ENCODE assay signal across 8 mouse cellular contexts in the genomic region with DNA sequence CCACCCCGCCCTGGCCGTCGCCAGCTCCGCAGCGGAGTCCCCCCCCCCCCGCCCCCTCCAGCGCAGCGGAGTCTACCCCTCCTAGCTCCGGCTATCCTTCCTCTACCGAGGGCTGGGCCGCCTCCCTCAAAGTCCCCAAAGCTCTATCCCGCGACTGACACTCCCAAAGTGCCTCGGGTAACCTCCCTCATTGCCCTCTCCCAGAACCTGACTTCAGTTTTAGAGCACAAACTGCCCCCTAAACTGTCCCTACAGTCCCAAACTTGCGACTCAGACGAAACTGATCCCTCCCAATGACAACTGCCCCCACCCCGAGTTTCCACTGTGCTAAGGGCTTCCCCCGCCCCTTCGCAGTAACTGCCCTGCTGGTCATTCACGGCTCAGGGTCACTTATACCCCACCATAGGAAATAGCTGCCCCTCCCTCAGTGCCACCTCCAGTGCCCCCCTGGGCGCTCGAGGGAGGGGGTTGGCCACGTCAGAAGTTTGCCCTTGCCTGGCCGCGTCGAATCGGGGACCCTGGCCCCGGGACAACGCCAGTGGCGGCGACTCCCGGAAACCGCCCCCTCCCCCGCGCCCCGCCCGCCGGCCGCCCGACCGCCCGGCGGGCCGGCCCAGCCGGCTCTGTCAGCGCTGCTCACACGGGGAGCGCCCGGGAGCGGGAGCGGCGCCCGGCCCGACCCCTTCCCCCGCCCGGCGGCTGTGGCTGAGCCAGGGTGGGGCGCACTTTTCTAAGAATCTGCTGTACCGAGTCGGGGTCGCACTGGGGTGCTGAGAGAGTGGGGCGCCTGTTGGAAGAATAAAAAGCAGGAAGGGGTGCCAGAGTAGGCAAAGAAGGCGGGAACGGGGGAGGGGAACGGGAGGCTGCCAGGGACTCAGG. TPM values are rescaled to one million over a fixed set of nuclear protein-coding genes. Genes with fewer than 3 reads are reported as not detected.
DNase-seq lines count a peak whose midpoint lies in the region; ATAC-seq and TF ChIP-seq lines count a peak whose summit lies in the region.

No protein-coding gene starts in this region.

- no peaks in the 10 kb centered on the region for H3K9me3 ChIP-seq in limb, embryonic 12.5 days
- H3K9me3 ChIP-seq in midbrain, embryonic 12.5 days = no peaks in the 10 kb centered on the region
- H3K9me3 ChIP-seq in stomach, embryonic 15.5 days = no peaks in the 10 kb centered on the region

- peak; percentile 48 for DNase-seq in thymus, adult 2 months
- DNase-seq in thymus, adult 18-20 months = no peak
- peak; percentile 55 to 66 for DNase-seq in cerebellum, postnatal 10 days
- DNase-seq in gastrocnemius, postnatal 36 days = peak; percentile 68 to 80

- 1% methylated on average over 63 of the region's 65 CpGs for WGBS in thymus, adult 2 months
- WGBS in limb, embryonic 12.5 days = under 1% methylated on average over 42 of the region's 65 CpGs
- WGBS in midbrain, embryonic 12.5 days = under 1% methylated on average over 57 of the region's 65 CpGs
- under 1% methylated on average over 57 of the region's 65 CpGs for WGBS in stomach, embryonic 15.5 days

- H3K4me2 ChIP-seq in limb, embryonic 12.5 days = peak overlapping the region; percentile 97
- peak overlapping the region; percentile 99 for H3K4me2 ChIP-seq in midbrain, embryonic 12.5 days (replicated peaks)
- H3K4me2 ChIP-seq in stomach, embryonic 15.5 days = peak overlapping the region; percentile 92

- no peaks in the 10 kb centered on the region for H3K36me3 ChIP-seq in thymus, adult 2 months (ENCODE audit: control insufficient read depth, insufficient read depth, low read length)
- H3K36me3 ChIP-seq in limb, embryonic 12.5 days = peaks cover 29% of the 10 kb centered on the region
- H3K36me3 ChIP-seq in midbrain, embryonic 12.5 days = no peaks in the 10 kb centered on the region
- H3K36me3 ChIP-seq in stomach, embryonic 15.5 days = no peaks in the 10 kb centered on the region

- peak; percentile 17 for ATAC-seq in inflammation-experienced regulatory T-cells, adult 6 months
- ATAC-seq in limb, embryonic 12.5 days (ENCODE audit: insufficient number of reproducible peaks, insufficient read depth, low FRiP score, low TSS enrichment, low read depth) = peak; percentile 13
- peak; percentile 32 for ATAC-seq in midbrain, embryonic 12.5 days (ENCODE audit: low FRiP score, low read depth)
- ATAC-seq in stomach, embryonic 15.5 days (ENCODE audit: insufficient read depth, low FRiP score, low read depth) = peak; percentile 51

- H3K4me3 ChIP-seq in thymus, adult 2 months (ENCODE audit: control insufficient read depth, insufficient read depth, low read length) = peak overlapping the region; percentile 55
- peak overlapping the region; percentile 67 for H3K4me3 ChIP-seq in limb, embryonic 12.5 days (replicated peaks)
- peak overlapping the region; percentile 67 for H3K4me3 ChIP-seq in midbrain, embryonic 12.5 days
- peak overlapping the region; percentile 64 for H3K4me3 ChIP-seq in stomach, embryonic 15.5 days (replicated peaks)

- peak overlapping the region; percentile 67 for H3K9ac ChIP-seq in limb, embryonic 12.5 days (replicated peaks)
- peak overlapping the region; percentile 59 for H3K9ac ChIP-seq in midbrain, embryonic 12.5 days (replicated peaks)
- H3K9ac ChIP-seq in stomach, embryonic 15.5 days = peak overlapping the region; percentile 39

- no peak for TF ChIP-seq POLR2A in thymus, adult 2 months (IDR thresholded peaks at IDR 0.05; ENCODE audit: control insufficient read depth, extremely low read depth, insufficient read depth, low read length, poor library complexity)

- TF ChIP-seq CTCF in thymus, adult 2 months (IDR thresholded peaks at IDR 0.05; ENCODE audit: borderline replicate concordance, control insufficient read depth, extremely low read depth, insufficient read depth, low read length, poor library complexity) = no peak

- intact Hi-C loops in gastrocnemius, postnatal 36 days (cut with DNase I) = loop anchor here (2.0 kb wide), 1 partner anchor 31 kb away; the partner anchor contains the start of gene Mfsd5

- peaks cover 36% of the 10 kb centered on the region for H3K4me1 ChIP-seq in thymus, adult 2 months (replicated peaks; ENCODE audit: control insufficient read depth, insufficient read depth, low read length)
- peaks cover 81% of the 10 kb centered on the region for H3K4me1 ChIP-seq in limb, embryonic 12.5 days (replicated peaks)
- H3K4me1 ChIP-seq in midbrain, embryonic 12.5 days = peaks cover 58% of the 10 kb centered on the region
- H3K4me1 ChIP-seq in stomach, embryonic 15.5 days = peaks cover 56% of the 10 kb centered on the region

- H3K27ac ChIP-seq in thymus, adult 2 months (ENCODE audit: control insufficient read depth, insufficient read depth, low read length) = peak overlapping the region; percentile 47; the same call in 1 of the 2 replicates
- peak overlapping the region; percentile 100 for H3K27ac ChIP-seq in limb, embryonic 12.5 days
- H3K27ac ChIP-seq in midbrain, embryonic 12.5 days (replicated peaks) = peak overlapping the region; percentile 60
- peak overlapping the region; percentile 100 for H3K27ac ChIP-seq in stomach, embryonic 15.5 days

- peaks cover 11% of the 10 kb centered on the region; the same call in 1 of the 2 replicates for H3K27me3 ChIP-seq in thymus, adult 2 months (ENCODE audit: control insufficient read depth, insufficient read depth, low read length)
- H3K27me3 ChIP-seq in limb, embryonic 12.5 days = no peaks in the 10 kb centered on the region
- H3K27me3 ChIP-seq in midbrain, embryonic 12.5 days = peaks cover 99% of the 10 kb centered on the region
- H3K27me3 ChIP-seq in stomach, embryonic 15.5 days (replicated peaks) = no peaks in the 10 kb centered on the region

RNA-seq across cellular contexts. Expression of gene Rarg, which starts 9.8 kb away (rescaled TPM):
- 18.9 and 23.7 TPM in 2 replicates for polyA plus RNA-seq in thymus, adult 2 months (2012; rRNA removed)
- total RNA-seq in gastrocnemius, postnatal 36 days (2021) = 1 to 10 TPM; 9.3 to 9.9 TPM
- 10 to 100 TPM; 15.5 to 18.4 (median 18.3) TPM for polyA plus RNA-seq in inflammation-experienced regulatory T-cells, adult 6 months (2017; shearing (Covaris generic))
- polyA plus RNA-seq in limb, embryonic 12.5 days (2016; fragmentation: Nextera tagmentation; extraction: Ambion mirVana) = 137 TPM in 2 replicates
- 13.6 and 19.2 TPM in 2 replicates for polyA plus RNA-seq in midbrain, embryonic 12.5 days (2016; fragmentation: Nextera tagmentation; extraction: Ambion mirVana)
- 29.8 and 33.8 TPM in 2 replicates for polyA plus RNA-seq in stomach, embryonic 15.5 days (2015; fragmentation: Nextera tagmentation; extraction: Ambion mirVana)

RNA-seq across cellular contexts. Expression of gene Itgb7, which starts 15.7 kb away (rescaled TPM):
- 72.6 and 82.8 TPM in 2 replicates for polyA plus RNA-seq in thymus, adult 2 months (2012; rRNA removed)
- total RNA-seq in gastrocnemius, postnatal 36 days (2021) = 1 to 10 TPM in 1 of 2 experiments, under 1 TPM in 1; 0.69 to 1.3 TPM
- polyA plus RNA-seq in inflammation-experienced regulatory T-cells, adult 6 months (2017; shearing (Covaris generic)) = 100 to 1,000 TPM; 364 to 513 (median 397) TPM
- 2.9 and 3.3 TPM in 2 replicates for polyA plus RNA-seq in limb, embryonic 12.5 days (2016; fragmentation: Nextera tagmentation; extraction: Ambion mirVana)
- 0.84 and 1.6 TPM in 2 replicates for polyA plus RNA-seq in midbrain, embryonic 12.5 days (2016; fragmentation: Nextera tagmentation; extraction: Ambion mirVana)
- polyA plus RNA-seq in stomach, embryonic 15.5 days (2015; fragmentation: Nextera tagmentation; extraction: Ambion mirVana) = 9.6 and 12.7 TPM in 2 replicates

RNA-seq across cellular contexts. Expression of gene Gm9918, which starts 22.9 kb away (rescaled TPM):
- polyA plus RNA-seq in thymus, adult 2 months (2012; rRNA removed) = 0.30 and 0.31 TPM in 2 replicates
- total RNA-seq in gastrocnemius, postnatal 36 days (2021) = not detected
- not detected for polyA plus RNA-seq in inflammation-experienced regulatory T-cells, adult 6 months (2017; shearing (Covaris generic))
- polyA plus RNA-seq in limb, embryonic 12.5 days (2016; fragmentation: Nextera tagmentation; extraction: Ambion mirVana) = 1.3 and 1.4 TPM in 2 replicates
- polyA plus RNA-seq in midbrain, embryonic 12.5 days (2016; fragmentation: Nextera tagmentation; extraction: Ambion mirVana) = 0.26 and 0.28 TPM in 2 replicates
- 0.27 and 0.30 TPM in 2 replicates for polyA plus RNA-seq in stomach, embryonic 15.5 days (2015; fragmentation: Nextera tagmentation; extraction: Ambion mirVana)

RNA-seq across cellular contexts. Expression of gene Mfsd5, which starts 31.8 kb away (rescaled TPM):
- 87.9 and 92.5 TPM in 2 replicates for polyA plus RNA-seq in thymus, adult 2 months (2012; rRNA removed)
- total RNA-seq in gastrocnemius, postnatal 36 days (2021) = 10 to 100 TPM; 12.8 to 13.4 TPM
- polyA plus RNA-seq in inflammation-experienced regulatory T-cells, adult 6 months (2017; shearing (Covaris generic)) = 10 to 100 TPM; 30.8 to 33.1 (median 31.8) TPM
- 56.1 and 58.8 TPM in 2 replicates for polyA plus RNA-seq in limb, embryonic 12.5 days (2016; fragmentation: Nextera tagmentation; extraction: Ambion mirVana)
- polyA plus RNA-seq in midbrain, embryonic 12.5 days (2016; fragmentation: Nextera tagmentation; extraction: Ambion mirVana) = 51.9 and 57.7 TPM in 2 replicates
- 66.3 and 66.4 TPM in 2 replicates for polyA plus RNA-seq in stomach, embryonic 15.5 days (2015; fragmentation: Nextera tagmentation; extraction: Ambion mirVana)

RNA-seq across cellular contexts. Expression of gene Csad, which starts 43.0 kb away (rescaled TPM):
- 77.6 and 82.1 TPM in 2 replicates for polyA plus RNA-seq in thymus, adult 2 months (2012; rRNA removed)
- total RNA-seq in gastrocnemius, postnatal 36 days (2021) = 1 to 10 TPM; 7.5 to 7.6 TPM
- polyA plus RNA-seq in inflammation-experienced regulatory T-cells, adult 6 months (2017; shearing (Covaris generic)) = 10 to 100 TPM in 2 of 3 experiments, 1 to 10 TPM in 1; 5.0 to 14.6 (median 14.0) TPM
- 70.6 and 72.9 TPM in 2 replicates for polyA plus RNA-seq in limb, embryonic 12.5 days (2016; fragmentation: Nextera tagmentation; extraction: Ambion mirVana)
- 40.9 and 41.0 TPM in 2 replicates for polyA plus RNA-seq in midbrain, embryonic 12.5 days (2016; fragmentation: Nextera tagmentation; extraction: Ambion mirVana)
- 63.3 and 64.3 TPM in 2 replicates for polyA plus RNA-seq in stomach, embryonic 15.5 days (2015; fragmentation: Nextera tagmentation; extraction: Ambion mirVana)

Comparison
In these comparisons a context has a peak if more than half of its experiments do, and no peak if none do; other contexts are left out.
1. DNase-seq: peak in thymus, adult 2 months (single experiment), cerebellum, postnatal 10 days (2 of 2) and gastrocnemius, postnatal 36 days (2 of 2); none in thymus, adult 18-20 months (0 of 2).
2. H3K27ac ChIP-seq: peak in every context shown above with its lines; median percentile 100 in limb, embryonic 12.5 days; 100 in stomach, embryonic 15.5 days; 60 in midbrain, embryonic 12.5 days; 47 in thymus, adult 2 months.
3. Peak in every context shown above with its lines, with median percentiles within 50 percentile points of each other: H3K4me3 ChIP-seq, ATAC-seq, H3K4me2 ChIP-seq and H3K9ac ChIP-seq.